Mouse (Mus musculus) small intestine, adult 2 months (tissue): ENCODE measurements at regions not wholly inside any gene's neighbourhood (a gene's known extent, or its start where the extent isn't known, plus 50 kb on each side); places are given as distances from the start of the nearest gene placed in this dataset.

Source experiments
- CTCF ChIP-seq: fragments of 200-500 bp; IDR thresholded peaks from 2 replicates; pipeline ENCODE4 v1.5.1; 2012; ENCODE audit warnings: low read depth, mild to moderate bottlenecking, control low read depth, inconsistent platforms, low read length, moderate library complexity, mixed read lengths; ENCODE audit not compliant: insufficient replicate concordance, insufficient read length; ENCODE audit errors: extremely low read depth
- POLR2A ChIP-seq: fragments of 200-500 bp; IDR thresholded peaks from 2 replicates; pipeline ENCODE4 v1.6.1; 2012; ENCODE audit warnings: low read depth, mild to moderate bottlenecking, control low read depth, inconsistent platforms, low read length, moderate library complexity

- TF ChIP-seq POLR2A = no peak
- TF ChIP-seq CTCF = no peak
Observed at GRCm38 (mm10) chr6:71060116-71060515, 84.1 kb downstream of the Thnsl2 start.
